Mouse (Mus musculus) stomach, postnatal 0 days (tissue): ENCODE data around the gene Dscam. TPM values are rescaled to one million over a fixed set of nuclear protein-coding genes. Genes with fewer than 3 reads are reported as not detected.

Experiments
- ATAC-seq: fragments of 200-750 bp; cut with Nextera tagmentation; 2 replicates; pipeline ENCODE4 v1.8.0; 2017; ENCODE audit not compliant: low FRiP score, low TSS enrichment
- DNase-seq: peaks from one replicate; pipeline ENCODE4 v3.0.0-alpha.2; 2016; ENCODE audit warnings: low spot score
- H3K27ac ChIP-seq: fragments of 300-500 bp; sonication (generic); replicated peaks from 2 replicates; pipeline ENCODE4 v1.5.1; 2014; ENCODE audit warnings: mild to moderate bottlenecking, control low read depth
- H3K27me3 ChIP-seq: fragments of 300-500 bp; sonication (generic); 2 replicates; pipeline ENCODE4 v1.6.1; 2014; ENCODE audit warnings: low read length; ENCODE audit not compliant: control insufficient read depth, insufficient read depth
- H3K36me3 ChIP-seq: fragments of 300-500 bp; sonication (generic); 2 replicates; pipeline ENCODE4 v1.6.1; 2014; ENCODE audit warnings: low read length, mixed read lengths; ENCODE audit not compliant: control insufficient read depth, insufficient read depth
- H3K4me1 ChIP-seq: fragments of 300-500 bp; sonication (generic); replicated peaks from 2 replicates; pipeline ENCODE4 v1.6.1; 2014; ENCODE audit warnings: antibody characterized with exemption; ENCODE audit not compliant: control insufficient read depth, insufficient read depth
- H3K4me2 ChIP-seq: fragments of 300-500 bp; sonication (generic); replicated peaks from 2 replicates; pipeline ENCODE4 v1.6.1; 2014; ENCODE audit warnings: low read depth, mild to moderate bottlenecking, control low read depth, moderate library complexity
- H3K4me3 ChIP-seq: fragments of 300-500 bp; sonication (generic); 2 replicates; pipeline ENCODE4 v1.5.1; 2014; ENCODE audit warnings: low read depth, low read length, control low read depth
- H3K9ac ChIP-seq: fragments of 300-500 bp; sonication (generic); 2 replicates; pipeline ENCODE4 v1.6.1; 2014; ENCODE audit warnings: mild to moderate bottlenecking, low read length, control low read depth, mixed read lengths
- H3K9me3 ChIP-seq: fragments of 300-500 bp; sonication (generic); 2 replicates; pipeline ENCODE4 v1.6.1; 2016; ENCODE audit warnings: low read length; ENCODE audit not compliant: control insufficient read depth
- CTCF ChIP-seq: IDR thresholded peaks from 2 replicates; pipeline ENCODE4 v1.5.1; 2016; ENCODE audit warnings: antibody characterized with exemption, low read depth, mild to moderate bottlenecking, moderate library complexity
- EP300 ChIP-seq: optimal IDR thresholded peaks from 2 replicates; pipeline ENCODE3; 2016; ENCODE audit warnings: antibody characterized with exemption
- WGBS: fragments of 180-500 bp; shearing (Covaris S2); extraction: QIAGEN DNeasy Blood & Tissue Kit; methylation state at CpG from one replicate; pipeline ENCODE4 v1.1.7; 2014; 5-methylcytosine and 5-hydroxymethylcytosine counted together
- polyA plus RNA-seq: library from polyadenylated mRNA; unstranded; fragments of >200 nt; fragmentation: Nextera tagmentation; extraction: Ambion mirVana; gene quantifications from 2 replicates; pipeline ENCODE4 v1.2.1, GENCODE M21; 2015

Gene Dscam
- polyA plus RNA-seq, 1 experiment from 2014 or later = 0.13 TPM

GRCm38 (mm10) chr16:96927408-96927807 is 243.1 kb downstream of the Dscam start:
- H3K27me3 ChIP-seq = no peaks in the 10 kb centered on the region
- TF ChIP-seq CTCF = no peak
- TF ChIP-seq EP300 = no peak
- no peak for ATAC-seq

GRCm38 (mm10) chr16:96926977-96927376 is 243.6 kb downstream of the Dscam start:
- Histone ChIP-seq H3K9me3 (no peaks in the 10 kb centered on the region), H3K36me3 (no peaks in the 10 kb centered on the region), H3K9ac (no peak overlapping the region), H3K4me3 (no peak overlapping the region), H3K27me3 (no peaks in the 10 kb centered on the region), H3K4me2 (no peak overlapping the region), H3K4me1 (no peaks in the 10 kb centered on the region), H3K27ac (no peak overlapping the region)
- ATAC-seq (no peak), DNase-seq (no peak)
- TF ChIP-seq EP300 = no peak
- no peak for TF ChIP-seq CTCF
- WGBS = 57% methylated on average over 3 of the region's 3 CpGs

More at GRCm38 (mm10) chr16:96927408-96927807, 243.1 kb downstream of the Dscam start:
- no peak overlapping the region for H3K9ac ChIP-seq
- H3K4me1 ChIP-seq = no peaks in the 10 kb centered on the region
- H3K9me3 ChIP-seq = no peaks in the 10 kb centered on the region
- no peak overlapping the region for H3K27ac ChIP-seq
- DNase-seq = no peak
- no peaks in the 10 kb centered on the region for H3K36me3 ChIP-seq
- H3K4me3 ChIP-seq = no peak overlapping the region
- no peak overlapping the region for H3K4me2 ChIP-seq

- DNase-seq (no peak), ATAC-seq (no peak)
- Histone ChIP-seq H3K27ac (no peak overlapping the region), H3K9ac (no peak overlapping the region), H3K4me3 (no peak overlapping the region), H3K4me1 (no peaks in the 10 kb centered on the region), H3K4me2 (no peak overlapping the region), H3K36me3 (no peaks in the 10 kb centered on the region), H3K9me3 (no peaks in the 10 kb centered on the region), H3K27me3 (no peaks in the 10 kb centered on the region)
- 83% methylated on average over 4 of the region's 4 CpGs for WGBS
- TF ChIP-seq EP300 = no peak
- no peak for TF ChIP-seq CTCF
Measured at GRCm38 (mm10) chr16:96923941-96924340, 246.6 kb downstream of the Dscam start.

GRCm38 (mm10) chr16:96914495-96914894 is 256.1 kb downstream of the Dscam start:
- ATAC-seq (no peak), DNase-seq (no peak)
- H3K4me2 ChIP-seq = no peak overlapping the region
- H3K36me3 ChIP-seq = no peaks in the 10 kb centered on the region
- no peak overlapping the region for H3K27ac ChIP-seq
- no peaks in the 10 kb centered on the region for H3K9me3 ChIP-seq
- H3K27me3 ChIP-seq = no peaks in the 10 kb centered on the region
- H3K4me1 ChIP-seq = no peaks in the 10 kb centered on the region
- no peak overlapping the region for H3K4me3 ChIP-seq
- TF ChIP-seq EP300 (no peak), CTCF (no peak)
- WGBS = 91% methylated on average over 3 of the region's 3 CpGs
- H3K9ac ChIP-seq = no peak overlapping the region

- Histone ChIP-seq H3K27ac (no peak overlapping the region), H3K4me2 (no peak overlapping the region), H3K36me3 (no peaks in the 10 kb centered on the region), H3K9ac (no peak overlapping the region), H3K9me3 (no peaks in the 10 kb centered on the region), H3K27me3 (no peaks in the 10 kb centered on the region), H3K4me1 (no peaks in the 10 kb centered on the region), H3K4me3 (no peak overlapping the region)
- DNase-seq = no peak
- 57% methylated on average over 7 of the region's 7 CpGs for WGBS
- TF ChIP-seq CTCF = no peak
- no peak for TF ChIP-seq EP300
- no peak for ATAC-seq
Measured at GRCm38 (mm10) chr16:96912836-96913235, 257.7 kb downstream of the Dscam start.

DNA sequence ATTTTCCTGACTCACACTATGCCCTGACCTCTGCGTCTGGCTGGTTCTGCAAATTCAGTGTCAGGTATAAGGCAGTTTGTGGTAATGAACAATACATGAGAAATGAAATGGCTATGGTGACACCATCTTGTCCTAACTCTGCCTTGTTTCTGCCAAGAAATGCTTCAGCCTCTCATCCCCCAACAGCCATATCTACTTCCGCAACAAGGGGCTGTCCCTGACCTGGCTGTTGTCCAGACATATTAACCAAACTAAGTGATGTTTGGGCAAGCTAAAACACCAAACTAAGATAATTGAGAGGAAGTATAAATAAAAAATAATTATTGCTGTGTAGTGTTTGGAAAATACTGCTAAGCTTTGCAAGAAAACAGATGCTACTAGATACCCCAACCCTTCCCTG is 258.4 kb downstream of the Dscam start:
- Histone ChIP-seq H3K4me2 (no peak overlapping the region), H3K9ac (no peak overlapping the region), H3K27ac (no peak overlapping the region), H3K4me3 (no peak overlapping the region), H3K36me3 (no peaks in the 10 kb centered on the region), H3K27me3 (no peaks in the 10 kb centered on the region), H3K9me3 (no peaks in the 10 kb centered on the region), H3K4me1 (no peaks in the 10 kb centered on the region)
- no peak for TF ChIP-seq EP300
- no peak for TF ChIP-seq CTCF
- no peak for ATAC-seq
- WGBS = 79% methylated on average over 2 of the region's 2 CpGs
- no peak for DNase-seq
